In the genomic region with DNA sequence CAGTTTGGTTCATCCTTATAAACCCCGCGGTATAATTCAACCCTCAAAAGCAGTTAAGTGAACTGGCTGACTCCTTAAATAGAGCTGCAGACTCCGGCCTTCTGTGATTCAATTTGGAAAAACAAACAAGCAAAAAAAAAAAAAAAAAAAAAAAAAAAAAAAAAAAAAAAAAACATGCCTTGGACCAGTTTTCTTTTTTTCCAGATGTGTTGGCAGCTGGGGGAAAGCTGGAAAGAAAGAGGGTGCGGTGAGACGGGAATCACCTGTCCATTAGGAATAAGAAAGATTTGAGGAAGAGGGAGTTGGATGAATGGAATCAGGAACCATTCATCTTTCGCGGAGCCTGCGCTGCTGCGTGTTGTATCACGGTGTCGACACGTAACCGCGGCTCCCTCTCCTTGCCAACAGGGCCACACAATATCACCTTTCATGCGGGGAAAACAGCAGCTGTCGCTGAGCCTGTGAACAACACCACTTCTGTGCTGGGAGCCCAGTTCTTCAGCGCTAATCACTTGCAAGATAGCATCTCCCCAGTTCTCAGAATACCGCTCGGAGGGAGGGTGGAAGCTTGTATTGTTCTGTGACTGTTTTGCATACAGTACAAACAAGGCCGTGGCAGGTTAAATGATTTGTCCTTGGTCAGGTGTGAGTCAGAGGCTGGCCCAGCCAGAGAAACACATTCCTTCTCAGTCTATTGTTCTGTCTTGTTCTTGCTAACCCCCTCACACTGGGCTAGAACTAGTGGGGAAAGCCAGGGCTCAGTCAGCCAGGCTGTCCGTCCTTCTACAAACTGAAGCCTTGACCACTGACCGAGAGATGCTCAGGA, we compare ENCODE assay signal across 10 mouse cellular contexts.
DNase-seq lines count a peak whose midpoint lies in the region; ATAC-seq and TF ChIP-seq lines count a peak whose summit lies in the region.
"Had no signal": no experiment of that assay in that cellular context is flagged by ENCODE, and none has a peak within 500 bp of the region (broad histone marks: within the 10 kb centered on the region; RNA-seq: fewer than 3 reads in every experiment).

No protein-coding gene starts in this region.

- no peak for TF ChIP-seq POLR2A in thymus, adult 2 months (IDR thresholded peaks at IDR 0.05; ENCODE audit: control insufficient read depth, extremely low read depth, insufficient read depth, low read length, poor library complexity)

- peaks cover 4% of the 10 kb centered on the region; the same call in 1 of the 2 replicates for H3K4me1 ChIP-seq in heart, embryonic 15.5 days (replicated peaks)
- no peaks in the 10 kb centered on the region for H3K4me1 ChIP-seq in thymus, adult 2 months (replicated peaks; ENCODE audit: control insufficient read depth, insufficient read depth, low read length)
- H3K4me1 ChIP-seq in hindbrain, embryonic 14.5 days (replicated peaks; ENCODE audit: control insufficient read depth, insufficient read depth, low read length) = no peaks in the 10 kb centered on the region

- H3K4me3 ChIP-seq in heart, embryonic 15.5 days = 0 out of 2 replicates have a peak overlapping the region, but pooled peaks have one; percentile 2
- no peak overlapping the region for H3K4me3 ChIP-seq in thymus, adult 2 months (ENCODE audit: control insufficient read depth, insufficient read depth, low read length)
- H3K4me3 ChIP-seq in hindbrain, embryonic 14.5 days (replicated peaks; ENCODE audit: low read length) = no peak overlapping the region
- H3K4me3 ChIP-seq: erythroblast, embryonic 14.5 days had no signal

- intact Hi-C loops in heart, postnatal 10 days (cut with DNase I) = no loop called here

- no peaks in the 10 kb centered on the region for H3K36me3 ChIP-seq in heart, embryonic 15.5 days
- no peaks in the 10 kb centered on the region for H3K36me3 ChIP-seq in thymus, adult 2 months (ENCODE audit: control insufficient read depth, insufficient read depth, low read length)
- no peaks in the 10 kb centered on the region for H3K36me3 ChIP-seq in hindbrain, embryonic 14.5 days (replicated peaks; ENCODE audit: control insufficient read depth, insufficient read depth)

- H3K9ac ChIP-seq in heart, embryonic 15.5 days = no peak overlapping the region
- peak overlapping the region; percentile 44; the same call in 1 of the 2 replicates for H3K9ac ChIP-seq in hindbrain, embryonic 14.5 days

- H3K9me3 ChIP-seq in heart, embryonic 15.5 days (replicated peaks) = no peaks in the 10 kb centered on the region
- no peaks in the 10 kb centered on the region for H3K9me3 ChIP-seq in hindbrain, embryonic 14.5 days (ENCODE audit: control insufficient read depth, low read length)

- no peaks in the 10 kb centered on the region for H3K27me3 ChIP-seq in heart, embryonic 15.5 days
- H3K27me3 ChIP-seq in thymus, adult 2 months (ENCODE audit: control insufficient read depth, insufficient read depth, low read length) = no peaks in the 10 kb centered on the region
- no peaks in the 10 kb centered on the region for H3K27me3 ChIP-seq in hindbrain, embryonic 14.5 days (ENCODE audit: control insufficient read depth, insufficient read depth, low read length)

- no peak for DNase-seq in heart, postnatal 10 days
- DNase-seq in thymus, postnatal 4 days = peak; percentile 18
- no peak for DNase-seq in thymus, adult 2 months
- DNase-seq in hindbrain, embryonic 14.5 days (ENCODE audit: low spot score) = peak; percentile 29
- no peak for DNase-seq in adrenal gland, postnatal 4 days (ENCODE audit: low spot score in 2 of 2)
- no peak for DNase-seq in layer of hippocampus, adult 9-11 months
- no peak for DNase-seq in cerebellum, postnatal 25 days
- DNase-seq: left cerebral cortex, postnatal 4 days had no signal

- peak overlapping the region; percentile 36 for H3K4me2 ChIP-seq in heart, embryonic 15.5 days
- peak overlapping the region; percentile 24 for H3K4me2 ChIP-seq in hindbrain, embryonic 14.5 days (replicated peaks)

- ATAC-seq in heart, embryonic 15.5 days (replicated peaks; ENCODE audit: insufficient number of reproducible peaks, insufficient read depth, low FRiP score, low read depth) = no peak
- ATAC-seq in hindbrain, embryonic 14.5 days (ENCODE audit: low FRiP score) = no peak; the same call in 1 of the 2 replicates

- no peak for TF ChIP-seq CTCF in thymus, adult 2 months (IDR thresholded peaks at IDR 0.05; ENCODE audit: borderline replicate concordance, control insufficient read depth, extremely low read depth, insufficient read depth, low read length, poor library complexity)

- H3K27ac ChIP-seq in heart, embryonic 15.5 days = no peak overlapping the region
- no peak overlapping the region for H3K27ac ChIP-seq in thymus, adult 2 months (ENCODE audit: control insufficient read depth, insufficient read depth, low read length)
- H3K27ac ChIP-seq in hindbrain, embryonic 14.5 days = no peak overlapping the region

- 23% methylated on average over 22 of the region's 22 CpGs for WGBS in heart, embryonic 15.5 days
- WGBS in thymus, adult 2 months = 79% methylated on average over 22 of the region's 22 CpGs
- 30% methylated on average over 22 of the region's 22 CpGs for WGBS in hindbrain, embryonic 14.5 days

Comparison
In these comparisons a context has a peak if more than half of its experiments do, and no peak if none do; other contexts are left out.
1. DNase-seq: peak in thymus, postnatal 4 days (single experiment) and hindbrain, embryonic 14.5 days (single experiment); none in heart, postnatal 10 days (0 of 2), thymus, adult 2 months (single experiment), adrenal gland, postnatal 4 days (0 of 2), layer of hippocampus, adult 9-11 months (single experiment) and cerebellum, postnatal 25 days (0 of 2).